Mouse (Mus musculus): ENCODE results near the gene Gm17268. TPM values are rescaled to one million over a fixed set of nuclear protein-coding genes. Genes with fewer than 3 reads are reported as not detected.
A peak's percentile ranks its signal among the peaks of the same experiment; 100 is the strongest.

Gm17268 gene
- total RNA-seq, 2 experiments from 2014 or later, result not detected

GRCm38 (mm10) chr11:82030171-82030570 lies 8.2 kb downstream of the Gm17268 start:
- DNase-seq, result no peak

DNA sequence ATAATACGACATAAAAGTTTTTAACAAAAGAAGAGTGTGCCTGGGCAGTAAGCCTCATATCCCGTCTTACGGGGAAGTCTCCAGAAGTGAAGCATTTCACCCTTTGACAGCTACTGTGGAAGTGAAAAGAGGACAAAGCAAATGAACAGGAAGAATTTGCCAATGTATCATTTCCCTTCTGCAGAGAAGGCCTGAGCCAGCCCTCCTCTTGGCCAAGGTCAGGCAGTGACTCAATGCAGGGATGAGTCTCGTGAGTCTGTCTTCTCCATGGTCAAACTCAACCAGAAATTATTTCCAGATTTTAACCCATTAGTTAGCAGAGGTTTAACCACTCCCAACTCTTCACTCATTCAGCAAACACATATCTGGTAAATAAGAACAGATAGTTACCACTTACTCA lies 14.6 kb downstream of the Gm17268 start:
- DNase-seq, result no peak

DNA sequence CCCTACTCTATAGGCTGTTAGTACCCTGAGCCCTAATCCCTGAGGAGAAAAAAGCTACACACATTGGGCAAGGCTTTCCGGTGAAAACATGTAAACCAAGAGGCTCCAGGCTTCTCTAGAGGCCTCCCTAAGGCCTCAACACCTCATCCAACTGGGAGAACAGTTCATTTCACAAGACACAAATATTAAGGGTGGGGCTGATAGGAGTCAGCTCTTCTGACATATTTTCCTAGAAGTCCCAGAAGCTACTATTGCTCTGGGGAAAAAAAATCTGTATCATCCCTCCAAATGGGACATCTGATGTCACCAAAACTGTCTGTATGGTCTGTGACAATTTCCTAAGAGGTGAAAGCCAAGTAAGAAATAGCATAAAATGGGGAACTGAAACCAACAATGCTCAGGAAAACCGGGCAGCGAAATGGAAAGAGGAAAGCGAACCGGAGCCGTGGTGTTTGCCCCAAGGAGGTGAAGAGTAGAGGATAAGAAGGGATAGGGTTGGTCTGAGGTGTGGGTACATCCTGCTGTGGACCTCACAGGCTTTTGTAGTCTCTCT lies 15.8 kb downstream of the Gm17268 start:
- DNase-seq, result no peak

DNA sequence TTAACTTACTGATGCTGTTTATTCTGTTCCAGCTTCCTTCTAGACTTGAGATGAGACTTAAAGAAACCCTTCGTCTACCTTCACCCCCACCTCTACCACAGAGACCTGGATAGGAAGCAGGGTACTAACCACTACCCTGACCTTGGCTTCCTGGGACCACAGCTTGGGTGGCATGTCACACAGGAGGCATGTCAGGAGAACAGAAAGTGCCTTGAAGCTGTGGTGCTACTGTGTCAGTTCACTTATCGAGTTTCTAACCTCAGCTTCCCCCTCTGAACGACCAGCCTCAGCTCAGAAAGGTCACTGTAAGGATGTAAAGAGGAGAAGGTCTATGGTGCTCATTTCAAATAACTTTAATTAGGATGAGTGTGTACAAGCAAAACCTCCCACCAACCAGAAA lies 17.0 kb downstream of the Gm17268 start:
- DNase-seq, result no peak

DNA sequence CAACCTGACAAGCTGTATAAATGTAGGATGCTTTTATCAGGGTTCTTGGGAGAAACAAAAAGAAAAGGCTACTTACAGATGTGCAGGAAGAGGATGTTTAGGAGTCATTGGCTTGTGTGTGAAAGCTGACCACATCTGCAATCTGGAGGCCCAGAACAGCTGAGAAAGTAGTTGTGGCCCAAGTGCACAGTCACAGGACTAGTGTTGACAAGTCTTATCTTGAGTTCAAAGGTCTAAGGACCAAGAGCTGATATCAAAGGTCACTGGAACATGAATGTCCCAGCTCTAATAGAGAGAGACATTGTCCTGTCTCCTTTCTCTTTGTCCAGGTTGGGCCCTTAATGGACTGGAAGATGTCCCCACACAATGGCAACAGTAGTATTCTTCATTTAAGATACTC lies 18.6 kb downstream of the Gm17268 start:
- no peak for DNase-seq

GRCm38 (mm10) chr11:82019389-82019788 lies 19.0 kb downstream of the Gm17268 start:
- no peak for DNase-seq

GRCm38 (mm10) chr11:82016181-82016780 lies 22.1 kb downstream of the Gm17268 start:
- DNase-seq, result peak; percentile 43

DNA sequence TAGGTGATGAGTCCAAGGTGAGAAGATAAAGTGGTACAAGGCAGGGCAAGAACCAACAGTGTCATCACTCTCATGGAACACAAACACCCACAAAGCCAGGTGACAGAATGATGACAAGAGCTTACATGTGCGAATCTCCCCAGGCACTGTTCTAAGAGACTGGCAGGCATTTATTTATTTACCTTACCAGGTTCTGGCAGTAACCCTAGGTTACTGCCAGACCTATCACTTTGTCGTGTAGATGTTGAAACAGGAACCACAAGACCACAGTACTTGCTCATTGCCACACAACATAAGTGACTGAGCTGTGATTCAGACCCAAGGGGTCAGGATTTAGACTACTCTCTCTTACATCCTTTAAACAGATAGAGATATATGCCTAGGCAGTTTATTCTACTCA lies 23.3 kb downstream of the Gm17268 start:
- no peak for DNase-seq

DNA sequence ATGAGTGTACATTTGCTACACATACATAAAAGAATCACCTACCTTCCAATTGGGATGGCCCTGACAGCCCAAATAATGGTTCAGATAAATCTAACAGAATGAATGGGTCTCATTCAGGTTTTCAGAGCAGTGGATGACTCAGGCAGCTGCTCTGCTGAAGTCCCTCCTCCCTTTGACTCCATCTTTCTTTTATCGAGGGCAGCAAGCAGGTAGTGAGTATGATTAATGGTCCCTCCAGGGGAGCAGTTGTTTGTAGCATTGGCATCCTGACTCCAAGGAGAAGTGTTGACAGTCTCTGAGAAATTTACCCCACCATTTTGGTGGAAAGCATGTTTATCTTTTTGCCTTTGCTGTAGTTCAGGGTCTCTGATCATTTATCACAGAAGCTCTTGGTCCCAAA lies 24.6 kb downstream of the Gm17268 start:
- DNase-seq, result no peak

GRCm38 (mm10) chr11:82011411-82012193 lies 26.8 kb downstream of the Gm17268 start:
- peak; percentile 22 for DNase-seq

GRCm38 (mm10) chr11:82010115-82010514 lies 28.2 kb downstream of the Gm17268 start:
- DNase-seq, result no peak

DNA sequence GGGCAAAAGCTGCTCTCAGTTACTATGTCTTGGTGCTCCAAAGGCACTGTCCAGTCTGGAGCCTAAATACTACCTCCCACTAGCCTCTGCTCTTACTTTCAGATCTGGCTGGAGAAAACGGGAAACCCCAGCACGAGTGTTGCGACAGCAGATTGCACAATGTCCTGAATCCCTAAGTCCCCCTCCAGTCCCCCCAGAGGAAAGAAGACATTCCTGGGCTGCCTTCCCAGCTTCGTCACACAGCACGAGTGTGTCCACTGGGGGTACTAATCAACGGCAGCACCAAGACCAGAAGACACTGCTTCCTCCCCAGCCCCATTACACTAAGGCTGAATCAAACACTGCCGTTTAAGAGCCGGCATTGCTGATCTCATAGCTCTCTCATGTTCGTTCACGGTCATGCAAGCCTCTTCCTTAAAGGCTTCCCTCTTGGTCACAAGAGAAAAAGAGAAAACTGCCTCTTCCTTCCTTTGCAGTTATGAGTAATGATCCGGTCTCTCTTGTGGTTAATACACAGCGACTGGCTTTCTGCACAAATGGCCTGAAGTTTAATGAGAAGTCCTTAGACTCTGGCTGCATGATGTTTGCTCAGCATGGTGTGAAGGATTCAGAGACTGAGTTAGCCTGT lies 31.5 kb downstream of the Gm17268 start:
- DNase-seq, result peak; percentile 74

DNA sequence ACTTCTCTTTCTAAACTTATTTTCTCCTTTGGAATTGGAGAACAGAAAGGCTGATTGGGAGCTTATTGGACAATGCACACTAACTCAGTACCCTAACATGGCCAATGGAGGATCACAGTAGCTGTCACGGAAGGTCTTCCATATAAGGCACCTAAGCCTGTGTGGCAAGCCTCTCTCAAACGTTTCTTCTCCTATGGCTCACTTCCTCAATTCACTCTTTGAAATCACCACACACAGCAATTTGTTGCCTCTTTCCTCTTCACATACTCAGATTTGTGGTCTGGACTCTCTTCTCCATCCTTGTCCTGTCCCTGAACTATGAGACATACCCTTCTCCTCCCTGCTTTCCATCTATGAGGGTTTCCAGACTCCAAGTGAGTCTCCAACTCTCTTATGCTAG lies 33.6 kb downstream of the Gm17268 start:
- no peak for DNase-seq

DNA sequence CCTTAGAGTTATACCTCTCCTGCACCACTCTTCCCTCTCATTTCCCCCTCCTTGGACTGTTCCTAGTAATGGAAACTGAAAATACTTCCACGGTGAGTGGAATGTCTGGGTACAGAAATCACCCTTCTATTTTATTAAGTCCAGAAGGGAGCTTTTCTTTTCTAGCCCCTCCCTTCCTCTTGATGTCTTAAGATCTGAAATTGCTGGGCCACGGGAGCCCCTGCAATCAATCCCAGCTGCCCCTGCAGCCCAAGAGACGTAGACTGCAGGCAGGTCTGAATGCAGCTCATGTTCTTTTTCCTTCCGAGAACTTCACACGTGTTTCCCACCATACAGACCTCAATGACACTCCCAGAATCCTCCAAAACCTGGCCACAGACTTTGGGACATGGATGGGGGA lies 37.8 kb downstream of the Gm17268 start:
- DNase-seq, result no peak

DNA sequence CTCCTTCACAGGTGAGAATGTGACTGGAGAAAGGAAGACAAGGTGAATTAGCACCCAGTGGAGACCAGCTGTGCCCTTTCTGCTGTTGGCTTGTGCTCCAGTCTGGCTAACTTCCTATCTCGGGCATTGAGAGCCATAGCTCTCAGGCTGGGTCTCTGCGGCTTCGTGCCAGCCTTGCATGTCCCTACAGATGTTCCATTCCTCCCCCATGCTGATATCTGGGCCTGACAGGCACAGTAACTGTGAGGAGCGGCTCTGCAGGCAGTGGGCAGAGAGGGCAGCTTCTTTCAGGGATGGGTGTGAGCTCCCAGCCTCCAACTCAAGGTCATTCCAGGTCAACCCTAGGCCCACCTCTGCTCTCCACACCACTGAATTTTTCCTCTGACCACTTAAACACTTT lies 38.9 kb downstream of the Gm17268 start:
- DNase-seq, result no peak

- no peak for DNase-seq
Observed at GRCm38 (mm10) chr11:81998646-81999045, 39.7 kb downstream of the Gm17268 start.

GRCm38 (mm10) chr11:81997085-81997484 lies 41.3 kb downstream of the Gm17268 start:
- DNase-seq, result no peak

GRCm38 (mm10) chr11:81996172-81996841 lies 42.1 kb downstream of the Gm17268 start:
- peak; percentile 82 for DNase-seq

DNA sequence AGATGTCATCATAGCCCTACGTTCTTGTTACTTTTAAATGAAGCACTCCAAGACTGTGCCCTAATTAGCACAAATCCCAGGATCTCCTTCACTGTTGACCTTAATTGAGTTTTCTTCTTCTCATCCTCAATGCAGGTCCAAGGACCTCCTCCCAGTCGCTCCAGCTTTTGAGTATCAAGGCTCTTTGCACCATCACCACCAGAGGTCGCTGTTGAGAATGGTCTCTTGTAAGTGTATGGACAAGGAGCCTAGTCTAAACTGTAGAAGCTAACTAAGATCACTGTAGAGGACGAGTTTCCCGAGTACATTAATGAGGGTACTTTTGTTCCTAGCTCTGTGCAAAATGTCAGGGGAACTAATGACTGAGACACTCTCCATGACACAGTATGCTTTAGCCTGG lies 55.2 kb downstream of the Gm17268 start:
- peak; percentile 67 for DNase-seq

GRCm38 (mm10) chr11:81982191-81982590 lies 56.2 kb downstream of the Gm17268 start:
- no peak for DNase-seq

Data from heart, postnatal 4 days (tissue).